Mouse (Mus musculus) neural tube, embryonic 12.5 days (tissue): ENCODE measurements at regions not wholly inside any gene's neighbourhood (a gene's known extent, or its start where the extent isn't known, plus 50 kb on each side); places are given as distances from the start of the nearest gene placed in this dataset.

Experiments
- ATAC-seq: fragments of 200-750 bp; cut with Nextera tagmentation; 2 replicates; pipeline ENCODE4 v1.8.0; 2017; ENCODE audit warnings: low read depth, mild to moderate bottlenecking, moderate TSS enrichment, moderate library complexity; ENCODE audit not compliant: low FRiP score
- H3K27ac ChIP-seq: fragments of 300-500 bp; sonication (generic); 2 replicates; pipeline ENCODE4 v1.5.1; 2016
- H3K27me3 ChIP-seq: fragments of 300-500 bp; sonication (generic); replicated peaks from 2 replicates; pipeline ENCODE4 v1.6.1; 2016; ENCODE audit warnings: mild to moderate bottlenecking
- H3K36me3 ChIP-seq: fragments of 300-500 bp; sonication (generic); 2 replicates; pipeline ENCODE4 v1.6.1; 2016; ENCODE audit warnings: mild to moderate bottlenecking
- H3K4me1 ChIP-seq: fragments of 300-500 bp; sonication (generic); 2 replicates; pipeline ENCODE4 v1.6.1; 2016
- H3K4me2 ChIP-seq: fragments of 300-500 bp; sonication (generic); replicated peaks from 2 replicates; pipeline ENCODE4 v1.6.1; 2016; ENCODE audit warnings: mild to moderate bottlenecking
- H3K4me3 ChIP-seq: fragments of 300-500 bp; sonication (generic); 2 replicates; pipeline ENCODE4 v1.5.1; 2016
- H3K9ac ChIP-seq: fragments of 300-500 bp; sonication (generic); 2 replicates; pipeline ENCODE4 v1.6.1; 2016; ENCODE audit warnings: mild to moderate bottlenecking
- H3K9me3 ChIP-seq: fragments of 300-500 bp; sonication (generic); 2 replicates; pipeline ENCODE4 v1.6.1; 2016; ENCODE audit warnings: mild to moderate bottlenecking
- WGBS: fragments of 180-500 bp; shearing (Covaris S2); methylation state at CpG from one replicate; pipeline ENCODE4 v1.1.7; 2016; 5-methylcytosine and 5-hydroxymethylcytosine counted together

GRCm38 (mm10) chr19:26977887-26978639 lies 92.4 kb downstream of the Gm815 start:
- WGBS: 22% methylated on average over 14 of the region's 14 CpGs
- H3K27ac ChIP-seq: peak overlapping the region; percentile 63
- no peaks in the 10 kb centered on the region for H3K27me3 ChIP-seq
- ATAC-seq: peak; percentile 86
- H3K9ac ChIP-seq: no peak overlapping the region
- no peaks in the 10 kb centered on the region for H3K36me3 ChIP-seq
- H3K4me1 ChIP-seq: peaks cover 21% of the 10 kb centered on the region
- no peaks in the 10 kb centered on the region for H3K9me3 ChIP-seq
- no peak overlapping the region for H3K4me3 ChIP-seq
- peak overlapping the region; percentile 35 for H3K4me2 ChIP-seq

GRCm38 (mm10) chr19:26978640-26979007 lies 92.9 kb downstream of the Gm815 start:
- no peak overlapping the region for H3K4me2 ChIP-seq
- no peaks in the 10 kb centered on the region for H3K27me3 ChIP-seq
- no peaks in the 10 kb centered on the region for H3K36me3 ChIP-seq
- H3K4me1 ChIP-seq: peaks cover 21% of the 10 kb centered on the region
- no peak overlapping the region for H3K9ac ChIP-seq
- ATAC-seq: peak; percentile 22; the same call in 1 of the 2 replicates
- no peak overlapping the region for H3K4me3 ChIP-seq
- no peaks in the 10 kb centered on the region for H3K9me3 ChIP-seq
- 40% methylated on average over 3 of the region's 3 CpGs for WGBS
- peak overlapping the region; percentile 63; the same call in 1 of the 2 replicates for H3K27ac ChIP-seq

- Histone ChIP-seq H3K4me1 (peaks cover 21% of the 10 kb centered on the region), H3K4me3 (no peak overlapping the region), H3K9me3 (no peaks in the 10 kb centered on the region), H3K36me3 (no peaks in the 10 kb centered on the region), H3K27ac (no peak overlapping the region), H3K27me3 (no peaks in the 10 kb centered on the region), H3K9ac (no peak overlapping the region), H3K4me2 (no peak overlapping the region)
- no peak for ATAC-seq
- 78% methylated on average over 2 of the region's 2 CpGs for WGBS
These were observed 93.6 kb downstream of the Gm815 start for GRCm38 (mm10) chr19:26979322-26979721.

- no peak overlapping the region for H3K27ac ChIP-seq
- H3K36me3 ChIP-seq: no peaks in the 10 kb centered on the region
- H3K4me2 ChIP-seq: no peak overlapping the region
- H3K9me3 ChIP-seq: no peaks in the 10 kb centered on the region
- no peak overlapping the region for H3K9ac ChIP-seq
- no peak for ATAC-seq
- no peaks in the 10 kb centered on the region for H3K4me1 ChIP-seq
- WGBS: 90% methylated on average over 1 of the region's 1 CpGs
- no peak overlapping the region for H3K4me3 ChIP-seq
- no peaks in the 10 kb centered on the region for H3K27me3 ChIP-seq
These were observed 101.0 kb downstream of the Gm815 start for GRCm38 (mm10) chr19:26986672-26987071.

GRCm38 (mm10) chr19:26987197-26987596 lies 101.5 kb downstream of the Gm815 start:
- Histone ChIP-seq H3K9me3 (no peaks in the 10 kb centered on the region), H3K4me3 (no peak overlapping the region), H3K36me3 (no peaks in the 10 kb centered on the region), H3K27me3 (no peaks in the 10 kb centered on the region), H3K4me1 (no peaks in the 10 kb centered on the region), H3K9ac (no peak overlapping the region), H3K27ac (no peak overlapping the region), H3K4me2 (no peak overlapping the region)
- ATAC-seq: no peak
- WGBS: 83% methylated on average over 3 of the region's 3 CpGs

GRCm38 (mm10) chr19:26987909-26988456 lies 102.3 kb downstream of the Gm815 start:
- no peaks in the 10 kb centered on the region for H3K4me1 ChIP-seq
- no peak overlapping the region for H3K4me2 ChIP-seq
- no peak overlapping the region for H3K4me3 ChIP-seq
- ATAC-seq: no peak
- no peaks in the 10 kb centered on the region for H3K27me3 ChIP-seq
- no peak overlapping the region for H3K9ac ChIP-seq
- H3K36me3 ChIP-seq: no peaks in the 10 kb centered on the region
- 89% methylated on average over 6 of the region's 6 CpGs for WGBS
- H3K27ac ChIP-seq: no peak overlapping the region
- no peaks in the 10 kb centered on the region for H3K9me3 ChIP-seq

- H3K9me3 ChIP-seq: no peaks in the 10 kb centered on the region
- no peak overlapping the region for H3K4me2 ChIP-seq
- no peaks in the 10 kb centered on the region for H3K27me3 ChIP-seq
- no peak overlapping the region for H3K4me3 ChIP-seq
- no peak for ATAC-seq
- H3K36me3 ChIP-seq: no peaks in the 10 kb centered on the region
- WGBS: 39% methylated on average over 4 of the region's 4 CpGs
- H3K27ac ChIP-seq: no peak overlapping the region
- H3K4me1 ChIP-seq: peaks cover 5% of the 10 kb centered on the region; the same call in 1 of the 2 replicates
- H3K9ac ChIP-seq: no peak overlapping the region
These were observed 109.1 kb downstream of the Gm815 start for GRCm38 (mm10) chr19:26994586-26995352.

- 70% methylated on average over 3 of the region's 3 CpGs for WGBS
- Histone ChIP-seq H3K27ac (no peak overlapping the region), H3K27me3 (no peaks in the 10 kb centered on the region), H3K4me3 (no peak overlapping the region), H3K4me2 (no peak overlapping the region), H3K36me3 (no peaks in the 10 kb centered on the region), H3K4me1 (peaks cover 4% of the 10 kb centered on the region; the same call in 1 of the 2 replicates), H3K9ac (no peak overlapping the region), H3K9me3 (no peaks in the 10 kb centered on the region)
- ATAC-seq: no peak
These were observed 113.9 kb downstream of the Gm815 start for GRCm38 (mm10) chr19:26999596-26999995.

- no peak overlapping the region for H3K4me3 ChIP-seq
- no peak overlapping the region for H3K4me2 ChIP-seq
- ATAC-seq: no peak
- no peaks in the 10 kb centered on the region for H3K36me3 ChIP-seq
- no peaks in the 10 kb centered on the region for H3K27me3 ChIP-seq
- H3K9me3 ChIP-seq: no peaks in the 10 kb centered on the region
- WGBS: 91% methylated on average over 3 of the region's 3 CpGs
- no peak overlapping the region for H3K9ac ChIP-seq
- H3K4me1 ChIP-seq: no peaks in the 10 kb centered on the region
- H3K27ac ChIP-seq: no peak overlapping the region
These were observed 136.2 kb downstream of the Gm815 start for GRCm38 (mm10) chr19:27021930-27022329.

- ATAC-seq: no peak
- Histone ChIP-seq H3K27ac (no peak overlapping the region), H3K4me1 (no peaks in the 10 kb centered on the region), H3K4me2 (no peak overlapping the region), H3K27me3 (no peaks in the 10 kb centered on the region), H3K4me3 (no peak overlapping the region), H3K9ac (no peak overlapping the region), H3K9me3 (no peaks in the 10 kb centered on the region), H3K36me3 (no peaks in the 10 kb centered on the region)
- 82% methylated on average over 5 of the region's 5 CpGs for WGBS
These were observed 137.2 kb downstream of the Gm815 start for GRCm38 (mm10) chr19:27022917-27023316.

- WGBS: 79% methylated on average over 1 of the region's 1 CpGs
- no peak overlapping the region for H3K4me2 ChIP-seq
- H3K27me3 ChIP-seq: no peaks in the 10 kb centered on the region
- no peaks in the 10 kb centered on the region for H3K9me3 ChIP-seq
- H3K36me3 ChIP-seq: no peaks in the 10 kb centered on the region
- no peak for ATAC-seq
- H3K4me1 ChIP-seq: no peaks in the 10 kb centered on the region; the same call in 1 of the 2 replicates
- H3K4me3 ChIP-seq: no peak overlapping the region
- no peak overlapping the region for H3K27ac ChIP-seq
- no peak overlapping the region for H3K9ac ChIP-seq
These were observed 143.2 kb downstream of the Gm815 start for GRCm38 (mm10) chr19:27028834-27029233.

- H3K4me2 ChIP-seq: no peak overlapping the region
- ATAC-seq: no peak
- H3K36me3 ChIP-seq: no peaks in the 10 kb centered on the region
- 49% methylated on average over 7 of the region's 7 CpGs for WGBS
- no peak overlapping the region for H3K9ac ChIP-seq
- H3K4me1 ChIP-seq: no peaks in the 10 kb centered on the region; the same call in 1 of the 2 replicates
- H3K27me3 ChIP-seq: no peaks in the 10 kb centered on the region
- H3K4me3 ChIP-seq: no peak overlapping the region
- H3K9me3 ChIP-seq: no peaks in the 10 kb centered on the region
- no peak overlapping the region for H3K27ac ChIP-seq
These were observed 145.5 kb downstream of the Gm815 start for GRCm38 (mm10) chr19:27031030-27031700.
